8 mouse cellular contexts compared by ENCODE assay signal in genomic region chr7:132287340-132287664, GRCm38 (mm10). TPM values are rescaled to one million over a fixed set of nuclear protein-coding genes. Genes with fewer than 3 reads are reported as not detected.
A peak's percentile ranks its signal among the peaks of the same experiment; 100 is the strongest.
DNase-seq lines count a peak whose midpoint lies in the region; ATAC-seq and TF ChIP-seq lines count a peak whose summit lies in the region.

No protein-coding gene starts in this region.

- no peak for DNase-seq in heart, adult 9 months (ENCODE audit: low spot score in 2 of 2)
- no peak for DNase-seq in midbrain, embryonic 10.5 days (ENCODE audit: low spot score)
- DNase-seq in midbrain, postnatal 0 days (ENCODE audit: low spot score) = no peak
- DNase-seq in layer of hippocampus, postnatal 14 days (ENCODE audit: low spot score in 2 of 2) = no peak

- no peak overlapping the region for H3K4me3 ChIP-seq in heart, embryonic 12.5 days
- no peak overlapping the region for H3K4me3 ChIP-seq in midbrain, embryonic 10.5 days
- H3K4me3 ChIP-seq in midbrain, postnatal 0 days (ENCODE audit: low read depth, low read length) = no peak overlapping the region
- no peak overlapping the region for H3K4me3 ChIP-seq in forebrain, embryonic 15.5 days
- no peak overlapping the region for H3K4me3 ChIP-seq in myocyte

- no peak overlapping the region for H3K9ac ChIP-seq in heart, embryonic 12.5 days
- no peak overlapping the region for H3K9ac ChIP-seq in midbrain, postnatal 0 days (replicated peaks; ENCODE audit: low read length, poor library complexity, severe bottlenecking)
- H3K9ac ChIP-seq in forebrain, embryonic 15.5 days (replicated peaks) = no peak overlapping the region

- no peaks in the 10 kb centered on the region for H3K9me3 ChIP-seq in heart, embryonic 12.5 days (replicated peaks)
- H3K9me3 ChIP-seq in midbrain, embryonic 10.5 days (replicated peaks) = no peaks in the 10 kb centered on the region
- H3K9me3 ChIP-seq in midbrain, postnatal 0 days (ENCODE audit: low read length) = no peaks in the 10 kb centered on the region
- H3K9me3 ChIP-seq in forebrain, embryonic 15.5 days = no peaks in the 10 kb centered on the region

- H3K4me1 ChIP-seq in heart, embryonic 12.5 days (replicated peaks) = peaks cover 29% of the 10 kb centered on the region
- peaks cover 68% of the 10 kb centered on the region for H3K4me1 ChIP-seq in midbrain, embryonic 10.5 days
- H3K4me1 ChIP-seq in midbrain, postnatal 0 days (ENCODE audit: insufficient read depth, low read length) = peaks cover 8% of the 10 kb centered on the region; the same call in 1 of the 2 replicates
- H3K4me1 ChIP-seq in forebrain, embryonic 15.5 days = peaks cover 57% of the 10 kb centered on the region

- TF ChIP-seq CTCF in midbrain, postnatal 0 days (IDR thresholded peaks at IDR 0.05) = no peak

- no peak overlapping the region for H3K4me2 ChIP-seq in heart, embryonic 12.5 days
- H3K4me2 ChIP-seq in midbrain, postnatal 0 days (ENCODE audit: low read depth, low read length, poor library complexity, severe bottlenecking) = no peak overlapping the region
- H3K4me2 ChIP-seq in forebrain, embryonic 15.5 days (replicated peaks) = no peak overlapping the region
- H3K4me2 ChIP-seq in myocyte (ENCODE audit: low read depth) = peak overlapping the region; percentile 42

- no peak overlapping the region for H3ac ChIP-seq in myocyte (ENCODE audit: control insufficient read depth, insufficient read length)

- H3K79me2 ChIP-seq in myocyte (ENCODE audit: control insufficient read depth, insufficient read depth) = peaks cover 62% of the 10 kb centered on the region

- no peaks in the 10 kb centered on the region for H3K27me3 ChIP-seq in heart, embryonic 12.5 days (replicated peaks)
- H3K27me3 ChIP-seq in midbrain, embryonic 10.5 days (ENCODE audit: low read depth, poor library complexity, severe bottlenecking) = no peaks in the 10 kb centered on the region
- H3K27me3 ChIP-seq in midbrain, postnatal 0 days (ENCODE audit: insufficient read depth, low read length) = no peaks in the 10 kb centered on the region
- H3K27me3 ChIP-seq in forebrain, embryonic 15.5 days = no peaks in the 10 kb centered on the region
- no peaks in the 10 kb centered on the region for H3K27me3 ChIP-seq in myocyte (ENCODE audit: control insufficient read depth, insufficient read depth, insufficient read length)

- 0 out of 2 replicates have a peak, but pooled peaks have one; percentile 22 for ATAC-seq in heart, embryonic 12.5 days (ENCODE audit: insufficient number of reproducible peaks, low FRiP score)
- ATAC-seq in midbrain, postnatal 0 days (ENCODE audit: low FRiP score) = no peak
- no peak for ATAC-seq in forebrain, embryonic 15.5 days (replicated peaks)
- no peak for ATAC-seq in monocyte, adult 5-6 weeks (replicated peaks; ENCODE audit: insufficient number of reproducible peaks, low FRiP score, low TSS enrichment, poor library complexity, severe bottlenecking)

- 75% methylated on average over 3 of the region's 3 CpGs for WGBS in heart, embryonic 12.5 days
- WGBS in midbrain, embryonic 10.5 days = 79% methylated on average over 3 of the region's 3 CpGs
- WGBS in midbrain, postnatal 0 days = 76% methylated on average over 3 of the region's 3 CpGs
- WGBS in forebrain, embryonic 15.5 days = 84% methylated on average over 3 of the region's 3 CpGs

- no peaks in the 10 kb centered on the region for H3K36me3 ChIP-seq in heart, embryonic 12.5 days
- H3K36me3 ChIP-seq in midbrain, embryonic 10.5 days = no peaks in the 10 kb centered on the region
- H3K36me3 ChIP-seq in midbrain, postnatal 0 days (ENCODE audit: insufficient read depth, low read length) = no peaks in the 10 kb centered on the region
- H3K36me3 ChIP-seq in forebrain, embryonic 15.5 days = no peaks in the 10 kb centered on the region
- no peaks in the 10 kb centered on the region for H3K36me3 ChIP-seq in myocyte (ENCODE audit: control insufficient read depth, insufficient read depth)

- TF ChIP-seq POLR2A in myocyte (IDR thresholded peaks at IDR 0.05; ENCODE audit: insufficient read length, low read depth) = no peak

- no peak overlapping the region for H3K27ac ChIP-seq in heart, embryonic 12.5 days (ENCODE audit: poor library complexity, severe bottlenecking)
- peak overlapping the region; percentile 81 for H3K27ac ChIP-seq in midbrain, embryonic 10.5 days (replicated peaks)
- H3K27ac ChIP-seq in midbrain, postnatal 0 days (ENCODE audit: low read depth, low read length) = no peak overlapping the region
- H3K27ac ChIP-seq in forebrain, embryonic 15.5 days (replicated peaks) = peak overlapping the region; percentile 90; the same call in 1 of the 2 replicates

TF ChIP-seq in myocyte, 11 proteins besides CTCF, POLR2A, EP300 and RAD21:
- no peak for TF ChIP-seq POLR2AphosphoS2 (IDR thresholded peaks at IDR 0.05; ENCODE audit: insufficient read length, low read depth)
- no peak for TF ChIP-seq REST (IDR thresholded peaks at IDR 0.05; ENCODE audit: insufficient read depth, insufficient read length)
- TF ChIP-seq TCF3 (IDR thresholded peaks at IDR 0.05; ENCODE audit: insufficient read length, low read depth) = no peak
- TF ChIP-seq SRF (IDR thresholded peaks at IDR 0.05; ENCODE audit: control insufficient read depth, insufficient read length, low read depth) = no peak
- no peak for TF ChIP-seq MYOD1 (IDR thresholded peaks at IDR 0.05; ENCODE audit: control insufficient read depth in 1 of 3, insufficient read length in 2 of 3, low read depth in 2 of 3)
- TF ChIP-seq E2F4 (IDR thresholded peaks at IDR 0.05; ENCODE audit: insufficient read depth) = no peak
- TF ChIP-seq MAX (IDR thresholded peaks at IDR 0.05; ENCODE audit: low read depth) = no peak
- TF ChIP-seq USF1 (IDR thresholded peaks at IDR 0.05; ENCODE audit: low read depth) = no peak
- no peak for TF ChIP-seq TCF12 (IDR thresholded peaks at IDR 0.05; ENCODE audit: insufficient read depth, poor library complexity, severe bottlenecking)
- TF ChIP-seq CEBPB (IDR thresholded peaks at IDR 0.05; ENCODE audit: insufficient read depth, poor library complexity, severe bottlenecking) = no peak

RNA-seq across cellular contexts. Expression of gene Chst15, which starts 29.7 kb away (rescaled TPM):
- polyA plus RNA-seq in heart, embryonic 12.5 days (2016; fragmentation: Nextera tagmentation; extraction: Ambion mirVana) = 3.1 and 4.4 TPM in 2 replicates
- 14.2 and 18.7 TPM in 2 replicates for polyA plus RNA-seq in midbrain, embryonic 10.5 days (2016; fragmentation: Nextera tagmentation; extraction: Ambion mirVana)
- total RNA-seq in midbrain, postnatal 0 days (2014; rRNA removed) = 20.0 and 21.9 TPM in 2 replicates
- polyA plus RNA-seq in midbrain, postnatal 0 days (2015; fragmentation: Nextera tagmentation; extraction: Ambion mirVana) = 8.4 TPM in 2 replicates
- 20.1 and 22.0 TPM in 2 replicates for polyA plus RNA-seq in forebrain, embryonic 15.5 days (2015; fragmentation: Nextera tagmentation; extraction: Ambion mirVana)
- 13.4 TPM for polyA plus RNA-seq in myocyte (2012; fragmentation: generic; extraction: Trizol)
- 15.5 to 25.4 TPM (median 23.5 TPM) in 3 replicates for total RNA-seq in monocyte, adult 5-6 weeks (2017)
- 10 to 100 TPM; 33.8 to 37.6 TPM for total RNA-seq in layer of hippocampus, postnatal 14 days (2021)

Comparison
In these comparisons a context has a peak if more than half of its experiments do, and no peak if none do; other contexts are left out.
1. H3K27ac ChIP-seq: peak in midbrain, embryonic 10.5 days (single experiment) and forebrain, embryonic 15.5 days (single experiment); none in heart, embryonic 12.5 days (single experiment) and midbrain, postnatal 0 days (single experiment).